Mouse (Mus musculus) liver, embryonic 11.5 days (tissue): Measurements from ENCODE around the gene Camta2. TPM values are rescaled to one million over a fixed set of nuclear protein-coding genes. Genes with fewer than 3 reads are reported as not detected.

Source experiments
- ATAC-seq: fragments of 200-750 bp; cut with Nextera tagmentation; replicated peaks from 2 replicates; pipeline ENCODE4 v1.8.0; 2017; ENCODE audit warnings: moderate number of reproducible peaks, mild to moderate bottlenecking, moderate TSS enrichment, moderate library complexity; ENCODE audit not compliant: low FRiP score
- DNase-seq: peaks from one replicate; pipeline ENCODE4 v3.0.0-alpha.2; 2017; ENCODE audit warnings: low spot score
- H3K27ac ChIP-seq: fragments of 300-500 bp; sonication (generic); 2 replicates; pipeline ENCODE4 v1.5.1; 2014; ENCODE audit warnings: mild to moderate bottlenecking, low read depth, low read length, control low read depth
- H3K27me3 ChIP-seq: fragments of 300-500 bp; sonication (generic); replicated peaks from 2 replicates; pipeline ENCODE4 v1.6.1; 2014; ENCODE audit warnings: low read length, mixed read lengths; ENCODE audit not compliant: control insufficient read depth, insufficient read depth
- H3K36me3 ChIP-seq: fragments of 300-500 bp; sonication (generic); 2 replicates; pipeline ENCODE4 v1.6.1; 2014; ENCODE audit warnings: mild to moderate bottlenecking, low read length, moderate library complexity, mixed read lengths; ENCODE audit not compliant: control insufficient read depth, insufficient read depth
- H3K4me1 ChIP-seq: fragments of 300-500 bp; sonication (generic); replicated peaks from 2 replicates; pipeline ENCODE4 v1.6.1; 2014; ENCODE audit warnings: low read length, mixed read lengths; ENCODE audit not compliant: control insufficient read depth, insufficient read depth
- H3K4me2 ChIP-seq: fragments of 300-500 bp; sonication (generic); 2 replicates; pipeline ENCODE4 v1.6.1; 2014; ENCODE audit warnings: mild to moderate bottlenecking, control low read depth, moderate library complexity
- H3K4me3 ChIP-seq: fragments of 300-500 bp; sonication (generic); 2 replicates; pipeline ENCODE4 v1.5.1; 2014; ENCODE audit warnings: low read depth, low read length, control low read depth
- H3K9ac ChIP-seq: fragments of 300-500 bp; sonication (generic); 2 replicates; pipeline ENCODE4 v1.6.1; 2014; ENCODE audit warnings: low read depth, low read length, control low read depth
- H3K9me3 ChIP-seq: fragments of 300-500 bp; sonication (generic); 2 replicates; pipeline ENCODE4 v1.6.1; 2016; ENCODE audit warnings: low read length, inconsistent platforms, mixed read lengths; ENCODE audit not compliant: control insufficient read depth
- WGBS: fragments of 180-500 bp; shearing (Covaris S2); extraction: QIAGEN DNeasy Blood & Tissue Kit; methylation state at CpG from one replicate; pipeline ENCODE4 v1.1.7; 2014; 5-methylcytosine and 5-hydroxymethylcytosine counted together
- polyA plus RNA-seq: library from polyadenylated mRNA; unstranded; fragments of >200 nt; fragmentation: Nextera tagmentation; extraction: Ambion mirVana; gene quantifications from 2 replicates; pipeline ENCODE4 v1.2.1, GENCODE M21; 2014

The Camta2 gene
- 10.4 and 13.1 TPM in 2 replicates for polyA plus RNA-seq

DNA sequence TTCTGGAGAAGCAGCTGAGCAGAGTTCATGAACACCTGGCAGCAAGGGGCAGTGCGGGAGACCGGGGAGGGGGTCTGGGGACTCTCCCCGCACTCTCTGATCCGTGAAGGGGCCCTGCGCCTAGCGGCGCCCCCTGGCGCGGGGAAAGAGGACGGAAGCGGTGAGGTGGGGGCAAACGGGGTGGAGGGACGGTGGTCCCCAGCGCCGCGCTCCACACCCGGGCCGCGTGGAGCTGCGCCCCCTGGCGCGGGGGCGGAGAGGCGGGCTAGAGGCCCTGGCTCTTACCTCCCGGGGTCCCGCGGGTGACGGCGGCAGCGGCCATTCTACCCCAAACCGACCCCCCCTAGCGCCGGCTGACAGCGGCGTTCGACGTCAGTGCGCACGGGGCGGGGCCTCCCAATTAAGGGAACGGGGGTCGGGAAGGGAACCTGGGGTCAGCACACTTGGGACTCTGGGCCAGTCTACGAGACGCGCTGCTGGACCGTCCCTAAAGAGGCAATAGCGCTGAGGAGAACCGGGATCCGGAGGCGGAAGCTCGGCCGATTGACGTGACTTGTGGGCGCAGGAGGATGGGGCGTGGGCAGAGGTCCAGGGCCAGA is at the start of gene Camta2:
TSS of gene Camta2 (minus strand) at position 505 of the 599 bp plus-strand sequence.
- Histone ChIP-seq H3K27ac (peak within 1 kb of the TSS; percentile 71), H3K4me2 (peak within 1 kb of the TSS; percentile 94), H3K4me1 (peaks cover 11% of the 10 kb centered on the region; the same call in 1 of the 2 replicates), H3K9me3 (no peaks in the 10 kb centered on the region), H3K4me3 (peak within 1 kb of the TSS; percentile 85), H3K9ac (peak within 1 kb of the TSS; percentile 89), H3K36me3 (peaks cover 10% of the 10 kb centered on the region), H3K27me3 (no peaks in the 10 kb centered on the region)
- WGBS = under 1% methylated on average over 52 of the region's 55 CpGs
- peak; percentile 89 for DNase-seq
- ATAC-seq = peak; percentile 77

GRCm38 (mm10) chr11:70733256-70733655 is 45.4 kb upstream of the Camta2 start:
- DNase-seq (no peak), ATAC-seq (no peak)
- Histone ChIP-seq H3K4me1 (no peaks in the 10 kb centered on the region), H3K4me2 (no peak overlapping the region), H3K4me3 (no peak overlapping the region), H3K27me3 (no peaks in the 10 kb centered on the region; the same call in 1 of the 2 replicates), H3K9ac (no peak overlapping the region), H3K9me3 (no peaks in the 10 kb centered on the region), H3K36me3 (peaks cover 2% of the 10 kb centered on the region; the same call in 1 of the 2 replicates), H3K27ac (no peak overlapping the region)
- WGBS = 63% methylated on average over 5 of the region's 5 CpGs

DNA sequence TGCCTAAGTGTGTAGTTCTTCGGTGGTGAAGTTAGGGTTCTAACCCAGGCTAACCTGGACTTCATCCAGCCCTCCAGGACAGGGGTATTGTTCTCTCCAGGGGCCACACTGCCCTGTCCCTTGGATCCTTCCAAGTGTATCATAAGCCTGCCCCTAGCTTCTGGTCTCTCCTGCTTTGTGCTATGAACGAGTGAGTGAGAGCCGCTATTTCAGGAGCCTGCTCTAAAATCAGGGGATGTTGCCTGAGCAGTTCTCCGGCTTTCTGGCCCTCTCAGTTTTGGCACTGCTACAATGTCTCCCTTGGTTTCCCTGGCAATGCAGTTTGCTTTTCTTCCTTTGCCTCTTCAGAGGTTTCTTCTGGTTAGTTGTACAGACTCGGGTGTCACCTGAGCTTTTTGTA is 43.3 kb upstream of the Camta2 start:
- Histone ChIP-seq H3K9ac (no peak overlapping the region), H3K27ac (no peak overlapping the region), H3K4me3 (no peak overlapping the region), H3K4me1 (no peaks in the 10 kb centered on the region), H3K36me3 (peaks cover 10% of the 10 kb centered on the region), H3K9me3 (no peaks in the 10 kb centered on the region), H3K4me2 (no peak overlapping the region), H3K27me3 (no peaks in the 10 kb centered on the region)
- 68% methylated on average over 5 of the region's 5 CpGs for WGBS
- ATAC-seq = no peak
- no peak for DNase-seq

DNA sequence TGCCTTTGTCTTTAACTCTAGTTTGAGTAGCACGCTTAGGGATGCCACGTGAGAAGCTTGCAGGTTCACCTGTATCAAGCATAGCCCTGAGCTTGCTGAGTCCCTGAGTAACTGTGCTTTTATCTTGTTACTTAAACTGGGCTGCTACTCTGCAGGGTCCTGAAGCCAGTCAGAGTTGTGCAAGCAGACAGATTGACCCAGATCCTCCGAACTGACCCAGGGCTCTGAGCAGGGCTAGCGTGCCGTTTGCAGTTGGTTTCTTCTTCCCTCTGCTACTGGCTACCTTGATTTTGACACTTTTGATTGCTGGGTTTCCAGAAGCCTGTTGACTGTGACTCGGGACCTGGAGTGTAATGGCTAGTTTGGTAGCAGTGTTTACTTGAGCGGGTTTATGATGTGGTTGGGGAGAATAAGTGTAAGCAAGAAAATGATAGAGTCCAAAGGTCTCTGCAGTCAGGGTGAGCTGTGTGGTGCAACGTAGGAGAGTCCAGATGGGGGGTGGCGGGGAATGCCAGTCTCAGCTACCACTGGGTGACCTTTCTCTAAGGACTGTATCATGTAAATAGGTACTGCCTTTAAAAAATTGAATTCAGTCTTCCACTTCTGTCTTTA is 42.6 kb upstream of the Camta2 start:
- ATAC-seq = no peak
- Histone ChIP-seq H3K4me2 (no peak overlapping the region), H3K9me3 (no peaks in the 10 kb centered on the region), H3K4me1 (no peaks in the 10 kb centered on the region), H3K36me3 (peaks cover 11% of the 10 kb centered on the region), H3K27ac (no peak overlapping the region), H3K27me3 (no peaks in the 10 kb centered on the region), H3K4me3 (no peak overlapping the region), H3K9ac (no peak overlapping the region)
- 69% methylated on average over 9 of the region's 9 CpGs for WGBS
- no peak for DNase-seq

DNA sequence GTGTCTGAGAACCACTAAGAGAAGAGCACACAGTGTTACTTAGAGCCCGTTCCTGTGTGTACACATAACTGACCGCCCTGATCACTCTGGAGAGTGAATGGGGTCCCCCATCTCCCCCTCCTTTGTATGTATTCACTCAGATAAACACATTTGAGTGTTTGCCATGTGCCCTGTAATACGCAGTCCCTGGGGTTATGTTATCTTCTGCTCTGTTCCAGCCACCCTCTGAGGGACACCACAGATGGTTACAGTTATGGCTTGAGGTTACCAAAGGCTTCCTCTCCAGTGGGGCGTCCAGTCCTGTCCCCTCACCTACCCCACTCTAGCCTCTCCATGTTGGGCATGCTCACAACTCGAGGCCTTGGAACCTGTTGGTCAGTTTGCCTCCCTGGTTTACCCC is 39.5 kb upstream of the Camta2 start:
- WGBS = 65% methylated on average over 5 of the region's 5 CpGs
- peaks cover 23% of the 10 kb centered on the region for H3K36me3 ChIP-seq

DNA sequence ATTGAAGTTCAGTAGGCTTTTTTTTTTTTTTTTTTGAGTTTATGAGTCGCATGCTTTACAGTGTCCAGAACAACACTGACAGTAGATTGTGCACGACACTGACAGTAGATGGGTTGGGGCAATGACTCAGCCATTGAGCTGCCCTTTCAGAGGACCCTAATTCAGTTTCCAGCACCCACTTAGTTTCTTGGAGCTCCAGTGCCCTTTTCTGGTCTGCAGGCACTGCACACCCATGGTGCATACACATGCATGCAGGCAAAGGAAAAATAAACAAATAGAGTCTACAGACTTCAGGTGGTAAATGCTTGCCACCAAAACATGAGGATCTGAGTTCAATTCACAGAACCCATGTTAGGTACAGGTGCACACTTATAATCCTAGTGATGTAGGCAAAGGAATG is 38.7 kb upstream of the Camta2 start:
- no peaks in the 10 kb centered on the region for H3K4me1 ChIP-seq
- H3K4me2 ChIP-seq = no peak overlapping the region
- 84% methylated on average over 2 of the region's 2 CpGs for WGBS
- no peak overlapping the region for H3K27ac ChIP-seq
- H3K9ac ChIP-seq = no peak overlapping the region
- H3K9me3 ChIP-seq = no peaks in the 10 kb centered on the region
- no peaks in the 10 kb centered on the region for H3K27me3 ChIP-seq
- no peak for ATAC-seq
- peaks cover 26% of the 10 kb centered on the region for H3K36me3 ChIP-seq
- no peak for DNase-seq
- no peak overlapping the region for H3K4me3 ChIP-seq

More for the DNA sequence above, 39.5 kb upstream of the Camta2 start:
- Histone ChIP-seq H3K9me3 (no peaks in the 10 kb centered on the region), H3K4me3 (no peak overlapping the region), H3K27ac (no peak overlapping the region), H3K4me2 (no peak overlapping the region), H3K4me1 (no peaks in the 10 kb centered on the region), H3K27me3 (no peaks in the 10 kb centered on the region), H3K9ac (no peak overlapping the region)
- ATAC-seq (no peak), DNase-seq (no peak)

DNA sequence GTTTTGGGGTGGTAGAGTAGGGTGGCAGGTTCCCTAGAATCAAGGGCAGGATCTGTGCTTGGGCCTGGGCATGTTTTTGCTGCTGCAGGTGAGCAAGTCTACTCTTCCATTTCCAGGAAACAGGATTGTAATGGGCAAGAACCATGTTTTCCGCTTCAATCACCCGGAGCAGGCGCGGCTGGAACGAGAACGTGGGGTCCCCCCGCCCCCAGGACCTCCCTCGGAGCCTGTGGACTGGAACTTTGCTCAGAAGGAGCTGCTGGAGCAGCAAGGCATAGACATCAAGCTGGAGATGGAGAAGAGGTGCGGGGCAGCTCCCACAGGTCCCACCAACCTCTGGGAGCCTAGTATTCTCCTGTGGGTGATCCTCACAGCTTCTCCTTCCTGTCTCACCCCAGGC is 36.8 kb upstream of the Camta2 start:
- Histone ChIP-seq H3K9ac (no peak overlapping the region), H3K27me3 (no peaks in the 10 kb centered on the region), H3K9me3 (no peaks in the 10 kb centered on the region), H3K4me3 (no peak overlapping the region), H3K27ac (no peak overlapping the region), H3K4me2 (no peak overlapping the region), H3K4me1 (no peaks in the 10 kb centered on the region), H3K36me3 (peaks cover 32% of the 10 kb centered on the region)
- DNase-seq (no peak), ATAC-seq (no peak)
- 88% methylated on average over 9 of the region's 9 CpGs for whole genome bisulfite sequencing

DNA sequence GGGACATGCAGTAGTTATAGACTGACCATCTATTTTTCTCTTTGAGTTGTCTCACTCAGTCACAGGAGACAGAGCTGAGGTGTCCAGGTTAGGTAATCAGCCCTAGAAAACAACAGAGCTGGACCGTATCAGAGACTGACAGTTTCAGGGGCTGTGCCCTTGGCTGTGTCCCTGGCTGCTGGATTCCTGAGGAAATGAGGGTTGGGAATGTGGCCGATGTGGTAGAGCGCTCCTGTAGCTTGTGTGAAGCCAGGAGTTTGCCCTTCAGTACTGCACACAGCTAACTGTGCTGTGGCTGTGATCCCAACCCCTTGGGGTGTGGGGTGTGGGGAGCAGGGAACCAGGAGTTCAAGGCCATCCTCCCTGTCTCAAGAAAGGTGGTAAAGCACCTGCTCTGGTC is 33.2 kb upstream of the Camta2 start:
- Histone ChIP-seq H3K4me3 (no peak overlapping the region), H3K36me3 (peaks cover 29% of the 10 kb centered on the region), H3K4me2 (no peak overlapping the region), H3K27me3 (no peaks in the 10 kb centered on the region), H3K27ac (no peak overlapping the region), H3K9me3 (no peaks in the 10 kb centered on the region), H3K9ac (no peak overlapping the region), H3K4me1 (no peaks in the 10 kb centered on the region)
- ATAC-seq (no peak), DNase-seq (no peak)
- WGBS = 90% methylated on average over 3 of the region's 3 CpGs

GRCm38 (mm10) chr11:70720567-70720966 is 32.7 kb upstream of the Camta2 start:
- Histone ChIP-seq H3K4me3 (no peak overlapping the region), H3K27me3 (no peaks in the 10 kb centered on the region), H3K27ac (no peak overlapping the region), H3K36me3 (peaks cover 28% of the 10 kb centered on the region; the same call in 1 of the 2 replicates), H3K9me3 (no peaks in the 10 kb centered on the region), H3K9ac (no peak overlapping the region), H3K4me2 (no peak overlapping the region), H3K4me1 (no peaks in the 10 kb centered on the region)
- ATAC-seq (no peak), DNase-seq (no peak)
- 55% methylated on average over 3 of the region's 3 CpGs for WGBS
